Mouse (Mus musculus) induced T-regulatory cell, adult 2 months (primary cell): ENCODE results near the gene Actr6.
"Not testable (repeated sequence)": the region's sequence is repeated elsewhere in the genome, so short reads cannot be mapped to it uniquely, and the experiment has no call there.

ENCODE experiments used
- DNase-seq: peaks from one replicate; pipeline ENCODE4 v3.0.0-alpha.2; 2012; ENCODE audit warnings: low read depth

The Actr6 gene

DNA sequence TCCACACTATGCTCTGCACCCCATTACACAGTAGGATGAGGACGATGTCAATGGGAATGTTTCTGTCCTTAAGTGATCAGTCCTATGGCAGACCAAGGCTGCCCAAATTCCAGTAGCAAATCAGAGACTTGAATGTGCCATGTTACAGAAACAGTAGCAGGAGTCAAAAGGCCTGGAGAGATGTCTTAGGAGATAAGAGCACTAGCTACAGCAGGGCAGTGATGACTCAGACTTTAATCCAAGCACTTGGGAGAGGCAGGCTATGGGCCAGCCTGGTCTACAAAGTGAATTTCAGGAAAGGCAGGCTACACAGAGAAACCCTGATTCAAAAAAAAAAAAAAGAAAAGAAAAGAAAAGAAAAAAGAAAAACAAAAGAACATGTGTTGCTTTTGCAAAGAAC is 52.6 kb downstream of the Actr6 start:
- no peak for DNase-seq

GRCm38 (mm10) chr10:89678054-89678453 is 54.0 kb downstream of the Actr6 start:
- DNase-seq: peak; percentile 64

GRCm38 (mm10) chr10:89676609-89677008 is 55.5 kb downstream of the Actr6 start:
- DNase-seq: no peak

- not testable (repeated sequence) for DNase-seq
These were observed 61.7 kb downstream of the Actr6 start for GRCm38 (mm10) chr10:89670371-89670770.

- DNase-seq: no peak
These were observed 64.5 kb downstream of the Actr6 start for GRCm38 (mm10) chr10:89667571-89667970.

DNA sequence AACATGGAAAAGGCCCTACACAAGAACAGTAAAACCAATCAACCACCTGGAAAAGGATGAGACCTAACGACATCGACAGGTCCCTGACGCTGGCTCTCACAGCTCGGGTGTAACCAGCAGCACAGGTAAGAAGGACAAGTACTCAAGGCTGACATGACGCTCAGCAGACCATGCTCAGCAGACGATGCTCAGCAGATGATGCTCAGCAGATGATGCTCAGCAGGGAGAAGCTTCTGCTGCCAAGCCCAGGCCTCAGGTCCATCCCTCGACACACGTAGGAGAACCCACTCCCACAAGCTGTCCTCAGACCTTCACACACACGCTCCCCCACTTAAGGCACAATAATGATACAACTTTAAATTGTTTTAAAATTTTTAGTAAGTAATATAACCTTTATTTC is 66.4 kb downstream of the Actr6 start:
- DNase-seq: no peak

- DNase-seq: no peak
These were observed 67.0 kb downstream of the Actr6 start for GRCm38 (mm10) chr10:89664977-89665645.
